Mouse (Mus musculus) adipocyte (in vitro differentiated cells): ENCODE results near the gene Map1s.
"Not testable (repeated sequence)": the region's sequence is repeated elsewhere in the genome, so short reads cannot be mapped to it uniquely, and the experiment has no call there.

Experiments
- DNase-seq: peaks from one replicate; pipeline ENCODE4 v3.0.0-alpha.2; 2016; ENCODE audit warnings: low spot score

Gene Map1s

DNA sequence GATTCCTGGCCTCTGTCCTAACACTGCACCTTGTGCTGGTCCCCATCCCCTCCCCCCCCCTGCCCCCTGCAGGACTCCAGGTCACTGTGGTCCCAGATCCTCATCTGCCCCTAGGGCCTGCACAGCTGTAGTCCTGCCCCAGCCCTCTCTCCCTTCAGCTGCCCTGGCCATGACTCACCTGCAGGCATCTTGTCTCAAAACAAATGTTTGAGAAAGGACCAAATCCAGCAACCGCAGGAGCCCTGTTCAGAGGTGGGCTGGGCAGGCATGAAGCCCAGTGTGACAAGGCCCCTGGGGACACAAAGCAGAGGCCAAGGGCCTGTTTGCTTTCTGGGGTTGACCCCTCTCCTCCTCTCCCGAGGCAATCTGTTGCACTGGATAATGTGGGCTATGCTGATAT, 27.6 kb upstream of the Map1s start:
- no peak for DNase-seq

DNA sequence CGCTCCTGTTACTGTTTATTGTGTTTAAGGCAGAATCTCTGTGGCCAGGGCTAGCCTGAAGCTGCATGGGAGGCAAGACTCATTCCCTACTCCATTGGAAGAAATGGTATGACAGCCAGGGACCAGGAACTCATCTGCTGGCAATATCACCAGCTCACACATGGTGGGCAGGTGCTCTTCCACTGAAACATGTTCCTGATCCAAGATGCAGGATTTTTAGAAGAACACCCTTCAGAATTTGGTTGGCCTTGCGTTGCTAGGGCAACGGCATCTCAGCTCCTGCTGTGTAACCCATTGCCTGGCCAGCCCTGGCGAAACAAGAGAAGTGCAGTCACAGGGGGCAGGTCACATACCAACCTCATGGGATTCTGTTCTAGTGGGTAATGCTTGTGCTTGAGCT, 26.2 kb upstream of the Map1s start:
- no peak for DNase-seq

DNA sequence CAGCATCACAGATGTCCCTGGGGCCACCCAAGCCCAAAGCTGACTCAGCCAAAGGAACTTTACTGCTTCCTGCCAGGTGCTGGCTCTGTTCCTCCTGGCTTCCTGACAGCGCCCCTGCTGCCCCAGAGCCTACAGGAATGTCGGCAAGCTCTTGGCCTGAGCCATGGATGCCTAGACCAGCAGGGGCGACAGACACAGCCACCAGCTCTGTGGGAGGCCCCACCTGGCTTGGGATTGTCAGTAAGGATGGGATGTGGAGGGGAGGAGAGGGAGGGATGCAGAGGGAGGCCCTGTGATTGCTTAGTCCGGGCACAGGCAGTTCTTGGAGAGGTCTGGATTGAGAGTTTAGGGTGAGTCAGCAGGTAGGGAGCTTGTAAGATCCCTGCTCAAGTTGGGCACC, 25.6 kb upstream of the Map1s start:
- peak; percentile 62 for DNase-seq

DNA sequence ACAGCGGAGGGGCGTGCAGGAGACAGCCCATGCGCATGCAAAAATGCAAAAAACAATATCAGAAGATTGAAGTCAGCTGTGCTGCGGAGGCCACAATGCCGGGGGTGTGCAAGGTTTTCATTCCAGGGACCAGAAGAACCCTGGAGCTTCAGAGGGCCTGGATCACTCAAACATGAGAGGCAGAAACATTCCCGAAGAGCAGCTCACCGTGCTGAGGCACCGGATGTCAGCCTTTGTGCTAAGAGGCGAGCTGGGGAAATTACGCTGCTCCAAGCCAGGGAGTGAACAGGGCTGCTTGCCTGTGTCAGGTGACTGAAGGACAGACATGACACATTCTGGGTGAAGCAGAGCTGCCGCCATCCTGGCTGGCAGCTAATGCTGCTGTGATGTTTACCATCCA, 25.2 kb upstream of the Map1s start:
- peak; percentile 52 for DNase-seq

DNA sequence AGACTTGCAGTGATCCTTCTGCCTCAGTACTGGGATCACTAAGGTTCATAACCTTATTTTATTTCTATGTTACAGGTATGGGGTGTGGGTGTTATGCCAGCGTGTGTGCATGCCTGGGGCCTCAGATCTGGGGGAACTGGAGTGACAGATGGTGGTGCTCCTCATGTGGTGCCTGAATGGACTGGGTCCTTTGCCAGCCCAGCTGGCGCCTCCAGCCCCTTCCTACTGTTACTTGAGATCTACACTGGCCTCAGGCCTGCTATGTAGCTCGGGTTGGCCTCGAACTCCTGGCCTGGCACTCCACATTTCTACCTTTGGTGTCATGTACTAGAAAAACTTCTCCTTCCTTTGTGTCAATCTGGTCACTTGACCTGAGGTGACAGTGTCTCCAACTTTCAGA, 21.5 kb upstream of the Map1s start:
- no peak for DNase-seq

DNA sequence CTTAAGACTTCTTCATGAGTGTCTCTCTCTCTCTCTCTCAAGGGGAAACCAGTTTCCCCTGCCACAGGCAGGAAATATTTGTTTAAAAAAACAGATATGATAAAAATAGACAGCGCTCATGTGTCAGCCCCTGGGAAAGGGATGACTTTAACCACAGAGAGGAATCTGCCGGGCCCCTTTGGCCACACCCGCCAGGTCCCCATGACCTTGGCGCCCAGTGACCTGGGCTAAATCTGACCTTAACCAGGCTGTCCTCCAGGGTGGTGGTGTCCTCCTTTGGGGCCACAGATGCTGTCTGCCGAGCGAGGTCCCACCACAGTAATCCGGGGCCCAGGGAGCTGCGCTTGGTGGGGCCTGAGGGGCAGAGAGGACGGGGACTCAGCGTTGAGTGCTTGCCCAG, 21.0 kb upstream of the Map1s start:
- no peak for DNase-seq

DNA sequence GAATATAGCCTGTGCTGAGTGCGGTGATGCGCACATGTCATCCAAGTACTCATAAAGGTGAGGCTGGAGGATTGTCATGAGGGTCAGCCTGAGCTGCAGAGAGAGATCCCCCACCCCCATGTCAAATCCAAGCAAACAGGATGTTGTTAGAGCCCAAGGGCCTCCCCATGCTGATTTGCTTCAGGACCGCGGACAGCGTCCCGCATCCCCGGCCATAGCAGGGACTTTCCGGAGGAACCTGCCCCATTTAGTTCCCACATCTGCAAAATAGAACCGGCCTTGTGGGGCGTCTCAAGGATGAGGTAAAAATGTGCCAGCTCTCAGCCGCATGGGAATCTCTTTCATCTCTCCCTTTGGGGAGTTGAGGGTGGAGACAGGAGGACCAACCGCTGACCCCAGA, 20.1 kb upstream of the Map1s start:
- DNase-seq, result no peak

DNA sequence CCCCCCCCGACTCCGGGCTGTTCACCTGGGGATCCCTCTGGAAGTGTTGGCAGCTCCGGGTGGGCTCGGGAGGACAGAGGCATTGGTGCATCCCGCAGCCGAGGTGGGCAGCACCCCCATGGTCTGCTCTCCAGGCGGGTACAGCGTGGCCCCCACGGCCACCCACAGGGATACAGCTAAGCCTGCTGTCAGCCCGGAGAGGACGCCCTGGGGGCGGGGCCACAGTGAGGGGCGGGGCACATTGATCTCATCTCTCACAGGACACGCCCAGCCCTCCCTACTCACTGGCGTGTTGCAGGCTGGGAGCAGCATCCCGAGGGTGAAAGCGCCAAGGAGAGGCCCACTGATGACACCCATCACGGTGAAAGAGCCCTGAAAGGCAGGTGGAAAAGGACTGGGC, 18.1 kb upstream of the Map1s start:
- DNase-seq, result no peak

DNA sequence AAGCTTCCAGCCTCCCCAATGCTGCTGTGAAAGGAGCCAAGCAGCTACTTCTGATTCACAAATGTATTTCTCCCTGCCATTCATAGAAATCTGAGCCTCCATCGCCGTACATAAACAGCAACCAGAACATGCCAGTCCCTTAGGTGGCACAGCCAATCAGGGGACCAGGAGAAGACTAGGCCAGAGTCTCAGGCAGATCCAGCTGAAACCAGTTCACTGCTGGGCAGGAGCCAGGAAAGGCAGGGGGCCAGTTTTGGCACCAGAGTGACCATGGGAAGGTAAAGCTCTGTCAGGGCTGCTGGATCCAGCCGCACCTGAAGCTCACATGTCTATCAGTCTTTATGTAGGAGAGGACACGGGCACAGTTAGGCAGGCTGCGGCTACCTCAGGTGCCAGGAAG, 15.1 kb upstream of the Map1s start:
- peak; percentile 66 for DNase-seq

DNA sequence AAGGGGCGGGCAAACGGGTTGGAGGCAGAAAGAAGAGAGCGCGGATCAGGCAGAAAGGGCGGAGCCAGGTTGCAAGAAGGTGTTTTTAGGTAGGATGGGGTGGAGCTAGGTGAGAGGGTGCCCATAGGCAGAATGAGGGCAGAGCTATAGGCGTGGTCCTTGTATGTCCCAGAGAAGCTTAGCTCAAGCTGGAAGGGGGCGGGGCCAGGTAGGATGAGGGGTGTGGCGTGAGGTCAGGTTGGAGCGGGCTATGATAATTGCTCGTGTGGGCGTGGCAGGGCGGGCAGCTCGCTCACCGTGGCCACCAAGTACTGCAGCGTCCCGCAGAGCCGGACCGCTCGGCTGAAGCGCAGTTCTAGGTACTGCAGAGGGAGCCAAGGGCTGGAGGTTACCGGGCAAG, 14.4 kb upstream of the Map1s start:
- DNase-seq, result no peak

DNA sequence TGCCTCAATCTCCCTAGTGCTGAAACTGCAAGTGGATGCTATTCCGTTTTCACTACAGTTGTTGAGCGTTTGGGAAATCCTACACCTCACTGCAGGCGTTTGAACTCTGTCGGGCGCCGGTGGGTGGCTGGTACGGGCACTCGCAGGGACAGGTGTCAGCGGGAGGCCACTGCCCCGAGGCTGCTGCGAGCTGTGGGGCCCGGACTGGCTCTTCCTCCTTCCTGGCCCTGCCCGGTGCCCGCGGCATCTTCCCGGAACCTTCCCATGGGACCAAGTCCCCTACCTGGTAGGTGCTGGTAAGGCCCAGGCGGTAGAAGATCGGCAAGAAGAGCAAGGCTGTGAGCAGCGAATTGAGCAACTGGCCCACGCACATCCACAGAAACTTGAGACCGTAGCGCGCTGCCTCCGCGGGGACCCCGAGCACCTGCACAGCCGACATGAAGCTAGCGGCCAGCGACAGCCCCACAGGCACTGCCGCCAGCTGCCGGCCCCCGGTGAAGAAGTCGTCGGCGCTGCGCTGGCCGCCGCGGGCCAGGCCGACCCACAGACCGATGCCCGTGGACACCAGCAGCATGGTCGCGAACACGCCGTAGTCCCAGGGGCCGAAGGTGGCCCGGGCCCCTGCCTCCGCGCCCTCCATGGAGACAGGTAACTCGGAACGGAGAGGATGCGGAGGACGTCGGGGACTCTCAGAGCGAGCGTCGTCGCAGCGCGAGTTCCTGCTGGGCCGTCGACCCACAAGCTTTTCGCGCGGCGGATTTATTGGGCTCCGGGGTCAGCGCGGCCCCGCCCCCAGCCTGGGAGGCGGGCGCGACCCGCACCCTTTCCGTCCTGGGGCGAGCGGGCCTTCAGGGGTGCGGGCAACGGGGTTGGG, 13.5 kb upstream of the Map1s start, which contains the start of gene Slc5a5:
Gene Slc5a5 (minus strand): TSS at position 736 of the 874 bp plus-strand sequence.
- DNase-seq, result no peak

DNA sequence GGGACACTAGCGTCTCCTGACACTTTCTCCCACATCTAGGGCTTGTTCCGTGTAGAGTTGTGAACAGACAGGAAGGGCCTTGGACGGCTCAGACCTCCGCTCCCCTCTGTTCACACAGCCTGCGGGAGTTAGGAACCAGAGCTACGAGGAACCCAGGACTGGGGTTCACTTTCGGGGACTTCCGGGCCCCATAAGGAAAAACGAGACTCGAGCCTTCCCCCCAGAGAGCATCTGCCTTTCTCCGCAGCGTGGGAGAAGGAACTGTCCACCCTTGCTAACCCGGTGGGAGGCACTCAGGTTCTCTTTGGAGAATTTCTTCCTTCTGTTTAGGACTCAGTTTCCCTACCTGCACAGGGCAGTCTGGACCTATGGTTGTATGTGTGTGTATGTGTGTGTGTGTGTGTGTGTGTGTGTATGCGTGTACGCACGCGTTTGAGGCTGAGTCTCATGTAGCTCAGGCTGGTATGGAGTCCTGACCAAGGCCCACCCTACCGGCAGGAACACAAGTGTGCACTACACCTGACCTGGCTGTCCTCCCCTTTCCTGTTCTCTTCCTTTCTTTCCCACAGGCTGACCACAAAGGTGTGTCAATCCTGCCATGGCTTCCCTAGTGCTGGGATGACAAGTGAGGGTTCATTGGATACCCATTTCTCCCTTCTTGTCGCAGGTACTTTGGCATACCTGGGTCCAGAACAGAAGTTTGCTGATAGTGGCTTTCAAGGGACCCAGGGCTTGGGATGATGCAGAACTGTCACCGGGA, 12.7 kb upstream of the Map1s start:
- DNase-seq, result no peak

DNA sequence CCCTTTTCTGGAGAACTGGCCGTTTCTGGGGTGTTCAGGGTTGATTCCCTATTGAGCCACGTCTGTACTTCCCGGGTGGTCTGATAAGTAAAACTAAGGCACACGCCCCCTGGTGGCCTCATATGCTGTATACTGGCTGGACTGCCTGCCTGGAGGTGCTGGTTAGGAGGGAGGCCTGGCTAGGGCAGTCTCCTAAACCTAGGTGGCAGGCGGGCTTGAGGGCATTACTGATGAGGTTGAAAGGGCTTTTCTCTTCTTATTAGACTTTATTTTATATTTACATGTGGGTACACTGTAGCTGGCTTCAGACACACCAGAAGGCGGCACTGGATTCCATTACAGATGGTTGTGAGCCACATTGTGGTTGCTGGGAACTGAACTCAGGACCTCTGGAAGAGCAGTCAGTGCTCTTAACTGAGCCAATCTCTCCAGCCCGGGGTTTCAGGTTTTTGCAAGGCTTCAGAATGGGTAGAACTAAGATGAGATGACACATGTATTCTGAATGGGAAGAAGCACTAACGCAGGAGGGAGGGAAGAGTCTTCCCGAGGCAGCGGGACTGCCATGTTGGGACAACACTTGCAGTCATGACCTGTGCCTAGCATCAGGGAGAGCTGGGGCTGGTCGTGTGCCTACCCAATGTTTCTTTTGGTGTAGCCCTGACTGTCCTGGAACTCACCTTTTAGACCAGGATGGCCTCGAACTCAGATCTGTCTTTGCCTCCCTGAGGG, 11.9 kb upstream of the Map1s start:
- DNase-seq, result peak; percentile 74

DNA sequence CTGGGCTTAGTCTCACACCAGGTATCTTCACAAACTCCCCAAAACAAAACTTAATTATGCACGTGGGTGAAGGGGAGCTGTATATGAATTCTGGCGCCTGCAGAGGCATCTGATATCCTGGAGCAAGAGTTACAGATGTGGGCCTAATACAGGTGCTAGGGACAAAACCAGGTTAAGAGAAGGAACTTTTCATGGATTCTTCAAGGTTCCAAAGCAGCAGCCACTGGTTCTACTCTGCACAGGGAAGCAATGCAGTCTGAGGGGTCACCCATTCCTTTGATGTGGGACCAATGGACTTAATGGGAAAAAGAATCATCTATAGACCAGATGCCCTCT, 11.4 kb upstream of the Map1s start:
- DNase-seq, result no peak

DNA sequence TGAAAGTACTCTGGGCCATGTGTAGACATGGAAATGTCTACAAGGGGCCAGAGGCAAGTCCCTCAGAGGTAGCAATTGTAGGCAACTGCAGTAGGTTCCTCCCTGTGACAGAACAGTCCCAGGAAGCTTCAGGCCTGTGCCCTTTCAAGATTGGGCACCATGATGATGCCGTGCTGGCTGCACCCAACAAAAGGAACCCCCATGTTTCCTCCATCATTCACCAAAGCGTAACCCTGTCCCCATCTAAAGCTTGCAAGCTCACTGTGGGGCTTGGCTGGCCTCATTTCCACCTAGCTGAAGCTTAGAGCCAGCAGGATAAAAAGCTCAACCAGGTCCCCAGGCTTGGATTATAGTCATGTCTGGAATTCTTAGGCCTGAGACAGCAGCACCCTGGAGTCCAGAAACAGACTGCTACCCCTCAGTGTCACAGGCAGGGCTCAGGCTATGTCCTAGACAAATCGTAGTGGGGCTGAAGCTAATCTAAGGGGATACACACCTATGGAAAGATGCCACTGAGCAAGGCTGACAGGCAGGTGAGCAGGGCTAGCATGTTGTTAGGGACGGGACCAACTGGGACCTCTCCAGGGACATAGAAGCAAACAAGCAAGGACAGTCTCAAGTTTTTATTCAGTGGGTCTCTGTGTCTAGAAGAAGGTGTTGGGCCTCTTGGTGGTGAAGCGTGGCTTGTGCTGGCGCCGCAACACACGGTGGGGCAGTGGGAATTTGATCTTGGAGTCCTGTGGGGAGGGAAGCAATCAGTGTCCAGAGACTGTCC, 10.8 kb upstream of the Map1s start:
- no peak for DNase-seq

DNA sequence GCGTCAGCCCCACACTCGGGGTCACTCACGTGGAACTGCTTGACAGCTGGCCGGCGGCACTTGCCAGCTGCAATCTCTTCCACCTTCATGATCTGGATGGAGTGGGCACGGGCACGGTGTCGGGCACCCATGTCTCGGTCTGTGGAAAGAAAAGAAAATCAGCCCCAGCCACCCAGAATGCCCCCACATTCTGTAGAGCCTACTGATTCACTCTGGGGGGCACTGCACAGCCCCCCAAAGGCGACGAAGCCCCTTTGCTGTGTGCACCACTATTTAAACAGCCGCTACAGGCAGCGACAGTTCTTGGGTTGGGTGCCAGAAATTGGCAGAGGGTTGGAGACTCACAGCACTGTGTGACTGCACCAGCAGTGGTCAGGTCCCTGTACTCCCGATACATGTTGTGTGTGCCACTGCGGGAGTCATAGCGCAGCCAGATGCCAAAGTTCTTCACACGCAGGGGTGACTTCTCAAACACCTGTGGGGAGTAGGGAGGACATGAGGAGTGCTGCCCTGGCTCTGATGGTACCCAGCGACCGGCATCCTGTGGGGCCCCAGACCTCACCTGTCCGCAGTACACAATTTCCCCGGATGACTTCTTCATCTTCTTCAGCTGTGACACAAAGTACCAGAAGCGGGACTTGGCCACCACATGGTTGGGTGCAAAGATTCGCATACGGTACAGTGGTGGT, 10.0 kb upstream of the Map1s start:
- not testable (repeated sequence) for DNase-seq

DNA sequence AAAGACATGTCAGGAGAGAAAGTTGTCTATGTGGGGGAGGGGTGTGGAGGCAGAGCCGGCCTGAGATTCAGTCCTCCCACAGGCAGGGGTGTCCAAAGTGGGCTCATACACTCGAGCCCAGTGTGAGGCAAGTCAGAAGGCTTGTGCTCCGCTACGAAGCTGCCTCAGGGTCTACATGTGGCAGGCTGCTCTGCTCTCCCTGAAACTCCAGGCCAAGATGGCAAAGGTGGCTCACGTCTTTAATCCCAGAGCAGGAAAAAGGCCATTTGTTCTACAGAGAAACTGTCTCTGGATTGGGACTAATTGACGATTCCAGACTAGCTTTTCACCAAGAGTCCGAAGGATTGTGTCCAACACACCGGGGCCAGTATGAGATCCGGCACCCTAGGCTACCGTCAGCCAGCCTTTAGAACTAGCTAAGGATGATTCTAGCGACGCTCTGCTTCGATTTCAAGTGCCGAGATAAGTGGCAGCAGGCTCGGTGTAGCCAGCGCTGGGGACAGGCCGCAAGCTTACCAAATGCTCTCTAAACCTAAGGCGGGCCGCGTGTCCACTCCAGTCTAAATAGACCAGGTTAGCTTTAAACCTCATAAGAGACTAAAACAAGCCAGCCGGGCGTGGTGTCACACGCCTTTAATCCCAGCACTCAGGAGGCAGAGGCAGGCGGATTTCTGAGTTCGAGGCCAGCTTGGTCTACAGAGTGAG, 9.3 kb upstream of the Map1s start:
- peak; percentile 48 for DNase-seq

DNA sequence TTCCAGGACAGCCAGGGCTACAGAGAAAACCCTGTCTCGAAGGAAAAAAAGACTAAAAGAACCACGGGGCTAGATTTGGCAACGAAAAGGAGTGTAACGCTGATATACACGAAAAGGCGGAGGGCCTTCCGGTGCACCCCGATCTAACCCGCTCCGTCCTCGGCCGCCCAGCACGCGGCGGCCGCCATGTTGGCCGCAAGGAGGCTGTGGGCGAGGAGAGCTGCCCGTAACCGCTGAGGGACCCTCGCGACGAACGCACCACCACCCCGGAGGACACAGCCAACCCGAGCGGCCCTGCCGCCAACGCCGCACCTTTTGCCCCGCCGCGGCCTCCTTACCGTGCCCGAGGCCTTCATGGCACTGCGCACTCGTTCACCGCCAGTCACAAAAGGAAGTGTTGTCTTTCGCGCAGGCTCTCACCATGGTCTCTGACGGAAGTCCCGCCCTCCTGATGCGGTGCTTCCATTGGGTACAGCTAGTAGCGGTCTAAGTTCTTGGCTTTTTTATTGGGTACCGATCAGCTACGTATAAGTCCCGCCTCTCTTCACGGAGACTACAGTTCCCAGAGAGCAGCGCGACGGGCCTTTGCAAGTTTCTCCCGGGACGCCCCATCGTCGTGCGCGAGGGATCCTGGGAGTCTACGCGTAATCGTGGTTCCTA, 8.6 kb upstream of the Map1s start, which contains the start of gene Rpl18a:
Gene Rpl18a (minus strand): TSS at position 392 of the 660 bp plus-strand sequence.
- peak; percentile 100 for DNase-seq

DNA sequence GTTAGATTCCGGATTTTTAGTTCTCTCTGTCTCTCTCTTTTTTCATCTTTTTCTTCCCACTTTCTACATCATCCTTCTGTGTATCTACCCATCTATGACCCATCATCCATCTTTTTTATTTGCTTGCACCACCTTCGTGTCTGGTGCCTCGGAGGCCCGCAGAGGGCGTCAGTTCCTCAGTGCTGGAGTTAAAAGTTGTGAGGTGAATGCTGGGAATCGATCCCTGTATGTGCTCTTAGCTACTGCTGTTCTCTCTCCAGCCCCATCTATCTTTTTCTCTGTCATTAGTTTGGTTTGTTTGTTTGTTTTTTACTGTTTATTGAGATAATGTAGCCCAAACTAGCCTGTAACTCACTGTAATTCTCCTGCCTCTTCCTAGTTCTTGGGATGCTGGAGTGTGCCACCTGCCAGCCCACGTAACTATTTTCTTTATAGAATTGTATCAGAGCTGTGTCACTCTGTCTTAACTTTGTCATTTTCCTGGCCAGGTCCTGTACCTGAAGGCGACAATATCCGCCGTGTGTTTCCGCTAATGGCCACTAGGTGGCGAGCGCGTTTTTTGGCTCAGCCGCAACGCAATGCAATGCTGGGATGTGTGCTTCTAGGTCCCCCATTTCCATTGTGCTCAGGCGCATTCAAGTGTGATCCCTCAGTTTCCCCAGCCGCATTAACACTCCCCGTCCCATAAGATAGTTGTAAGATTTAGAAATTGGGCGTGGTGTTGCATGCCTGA, 7.9 kb upstream of the Map1s start:
- peak; percentile 89 for DNase-seq
